Mouse (Mus musculus): Measurements from ENCODE around the gene C1rb. TPM values are rescaled to one million over a fixed set of nuclear protein-coding genes. Genes with fewer than 3 reads are reported as not detected.

C1rb gene
- polyA plus RNA-seq (2014; fragmentation: Illumina TruSeq; extraction: RNeasy Lipid Tissue Mini Kit (QIAGEN cat#74804); ENCODE audit: low read depth, low replicate concordance): not detected

GRCm38 (mm10) chr6:124570026-124570425, at the start of gene C1rb:
TSS of gene C1rb (plus strand) at chr6:124570294.

GRCm38 (mm10) chr6:124542284-124542683, 27.8 kb upstream of the C1rb start, which contains the start of gene C1s1:
TSS of gene C1s1 (minus strand) at chr6:124542359.

Other genes with a start within 250 kb of the C1rb start
- gene Pex5, start 155.2 kb upstream of the C1rb start, polyA plus RNA-seq (2014; fragmentation: Illumina TruSeq; extraction: RNeasy Lipid Tissue Mini Kit (QIAGEN cat#74804); ENCODE audit: low read depth, low replicate concordance): 7.4 TPM
- gene Clstn3, start 105.5 kb upstream of the C1rb start, polyA plus RNA-seq (2014; fragmentation: Illumina TruSeq; extraction: RNeasy Lipid Tissue Mini Kit (QIAGEN cat#74804); ENCODE audit: low read depth, low replicate concordance): 0.43 TPM
- 0.63 TPM for gene C1rl, start 77.2 kb upstream of the C1rb start, polyA plus RNA-seq (2014; fragmentation: Illumina TruSeq; extraction: RNeasy Lipid Tissue Mini Kit (QIAGEN cat#74804); ENCODE audit: low read depth, low replicate concordance)
- gene C1ra, start 57.9 kb upstream of the C1rb start, polyA plus RNA-seq (2014; fragmentation: Illumina TruSeq; extraction: RNeasy Lipid Tissue Mini Kit (QIAGEN cat#74804); ENCODE audit: low read depth, low replicate concordance): 3.7 TPM
- 18.5 TPM for gene C1s1, start 27.9 kb upstream of the C1rb start, polyA plus RNA-seq (2014; fragmentation: Illumina TruSeq; extraction: RNeasy Lipid Tissue Mini Kit (QIAGEN cat#74804); ENCODE audit: low read depth, low replicate concordance)
- gene C1s2, start 65.8 kb downstream of the C1rb start, polyA plus RNA-seq (2014; fragmentation: Illumina TruSeq; extraction: RNeasy Lipid Tissue Mini Kit (QIAGEN cat#74804); ENCODE audit: low read depth, low replicate concordance): 0.87 TPM
- 102 TPM for gene Lpcat3, start 92.7 kb downstream of the C1rb start, polyA plus RNA-seq (2014; fragmentation: Illumina TruSeq; extraction: RNeasy Lipid Tissue Mini Kit (QIAGEN cat#74804); ENCODE audit: low read depth, low replicate concordance)
- gene Emg1, start 141.9 kb downstream of the C1rb start, polyA plus RNA-seq (2014; fragmentation: Illumina TruSeq; extraction: RNeasy Lipid Tissue Mini Kit (QIAGEN cat#74804); ENCODE audit: low read depth, low replicate concordance): 15.1 TPM
- gene Phb2, start 142.0 kb downstream of the C1rb start, polyA plus RNA-seq (2014; fragmentation: Illumina TruSeq; extraction: RNeasy Lipid Tissue Mini Kit (QIAGEN cat#74804); ENCODE audit: low read depth, low replicate concordance): 13.8 TPM
- gene Ptpn6, start 168.4 kb downstream of the C1rb start, polyA plus RNA-seq (2014; fragmentation: Illumina TruSeq; extraction: RNeasy Lipid Tissue Mini Kit (QIAGEN cat#74804); ENCODE audit: low read depth, low replicate concordance): 0.21 TPM
- 9.6 TPM for gene Grcc10, start 171.1 kb downstream of the C1rb start, polyA plus RNA-seq (2014; fragmentation: Illumina TruSeq; extraction: RNeasy Lipid Tissue Mini Kit (QIAGEN cat#74804); ENCODE audit: low read depth, low replicate concordance)
- gene Gm45234, start 185.7 kb downstream of the C1rb start, polyA plus RNA-seq (2014; fragmentation: Illumina TruSeq; extraction: RNeasy Lipid Tissue Mini Kit (QIAGEN cat#74804); ENCODE audit: low read depth, low replicate concordance): not detected
- gene Atn1, start 186.2 kb downstream of the C1rb start, polyA plus RNA-seq (2014; fragmentation: Illumina TruSeq; extraction: RNeasy Lipid Tissue Mini Kit (QIAGEN cat#74804); ENCODE audit: low read depth, low replicate concordance): 0.17 TPM
- 0.08 TPM for gene Eno2, start 199.4 kb downstream of the C1rb start, polyA plus RNA-seq (2014; fragmentation: Illumina TruSeq; extraction: RNeasy Lipid Tissue Mini Kit (QIAGEN cat#74804); ENCODE audit: low read depth, low replicate concordance)
- 112 TPM for gene Lrrc23, start 209.4 kb downstream of the C1rb start, polyA plus RNA-seq (2014; fragmentation: Illumina TruSeq; extraction: RNeasy Lipid Tissue Mini Kit (QIAGEN cat#74804); ENCODE audit: low read depth, low replicate concordance)
- 0.45 TPM for gene Spsb2, start 238.4 kb downstream of the C1rb start, polyA plus RNA-seq (2014; fragmentation: Illumina TruSeq; extraction: RNeasy Lipid Tissue Mini Kit (QIAGEN cat#74804); ENCODE audit: low read depth, low replicate concordance)
- gene Tpi1, start 244.0 kb downstream of the C1rb start, polyA plus RNA-seq (2014; fragmentation: Illumina TruSeq; extraction: RNeasy Lipid Tissue Mini Kit (QIAGEN cat#74804); ENCODE audit: low read depth, low replicate concordance): 41.8 TPM